20 mouse cellular contexts compared by ENCODE assay signal in the genomic region with DNA sequence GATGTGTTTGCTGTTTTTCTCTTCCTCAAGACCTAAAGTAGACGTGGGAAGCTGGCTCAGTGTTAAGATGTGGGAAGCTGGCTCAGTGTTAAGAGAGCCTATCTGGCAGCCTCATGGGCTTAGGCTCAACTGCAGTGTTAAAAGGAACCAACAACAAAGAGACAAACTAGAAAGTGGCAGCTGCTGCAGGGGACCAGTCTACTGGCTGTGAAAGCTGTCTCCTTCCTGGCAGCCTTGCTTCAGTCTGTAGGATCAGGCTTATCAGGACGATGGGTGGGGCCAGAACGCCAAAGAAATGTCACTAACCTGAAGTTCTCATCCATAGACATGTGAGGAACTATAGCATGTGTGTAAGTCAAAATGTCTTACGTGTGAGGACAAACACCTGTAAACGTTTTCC.
A peak's percentile ranks its signal among the peaks of the same experiment; 100 is the strongest.
DNase-seq lines count a peak whose midpoint lies in the region; ATAC-seq and TF ChIP-seq lines count a peak whose summit lies in the region.
"Had no signal": no experiment of that assay in that cellular context is flagged by ENCODE, and none has a peak within 500 bp of the region (broad histone marks: within the 10 kb centered on the region; RNA-seq: fewer than 3 reads in every experiment).

No protein-coding gene starts in this region.

- peak; percentile 27 for DNase-seq in forebrain, embryonic 14.5 days (ENCODE audit: low spot score)
- DNase-seq in layer of hippocampus, adult 9-11 months: peak; percentile 41
- no peak for DNase-seq in layer of hippocampus, postnatal 10 days (ENCODE audit: low spot score in 2 of 2)
- DNase-seq in left cerebral cortex, postnatal 14 days (ENCODE audit: low spot score in 2 of 2): peak; percentile 22 to 60
- DNase-seq in stomach, postnatal 0 days (ENCODE audit: low spot score): peak; percentile 44
- no peak for DNase-seq in lung, postnatal 36 days
- DNase-seq in urinary bladder, adult 2 months (ENCODE audit: low spot score): no peak
- DNase-seq: adrenal gland, postnatal 14 days; cerebellum, postnatal 25 days; gastrocnemius, postnatal 14 days; heart, postnatal 10 days; kidney, adult 8-10 months; thymus, adult 2 months had no signal

- TF ChIP-seq CTCF in stomach, postnatal 0 days (IDR thresholded peaks at IDR 0.05; ENCODE audit: low read depth): no peak

- H3K9me3 ChIP-seq in forebrain, embryonic 14.5 days (replicated peaks; ENCODE audit: control insufficient read depth, low read length): no peaks in the 10 kb centered on the region
- H3K9me3 ChIP-seq in forebrain, embryonic 12.5 days: no peaks in the 10 kb centered on the region
- H3K9me3 ChIP-seq in stomach, postnatal 0 days (ENCODE audit: control insufficient read depth, low read length): no peaks in the 10 kb centered on the region
- H3K9me3 ChIP-seq: embryonic facial prominence, embryonic 10.5 days; hindbrain, embryonic 15.5 days had no signal

- intact Hi-C loops in left cerebral cortex, postnatal 14 days (cut with DNase I): no loop called here

- TF ChIP-seq EP300 in stomach, postnatal 0 days (optimal IDR thresholded peaks at IDR 0.05): no peak

- H3K9ac ChIP-seq in forebrain, embryonic 14.5 days (ENCODE audit: low read length): no peak overlapping the region
- no peak overlapping the region for H3K9ac ChIP-seq in forebrain, embryonic 12.5 days
- no peak overlapping the region for H3K9ac ChIP-seq in stomach, postnatal 0 days (ENCODE audit: low read length)
- H3K9ac ChIP-seq: hindbrain, embryonic 15.5 days; liver, embryonic 14.5 days had no signal

- no peak overlapping the region for H3K4me3 ChIP-seq in forebrain, embryonic 14.5 days (ENCODE audit: low read depth, low read length)
- H3K4me3 ChIP-seq in forebrain, embryonic 12.5 days (replicated peaks): no peak overlapping the region
- H3K4me3 ChIP-seq in stomach, postnatal 0 days (ENCODE audit: low read depth, low read length): no peak overlapping the region
- H3K4me3 ChIP-seq: embryonic facial prominence, embryonic 10.5 days; erythroblast, embryonic 14.5 days; hindbrain, embryonic 15.5 days had no signal

- no peak overlapping the region for H3K27ac ChIP-seq in forebrain, embryonic 14.5 days (ENCODE audit: low read depth, low read length)
- H3K27ac ChIP-seq in forebrain, embryonic 12.5 days: no peak overlapping the region
- H3K27ac ChIP-seq in stomach, postnatal 0 days (replicated peaks): no peak overlapping the region
- H3K27ac ChIP-seq: embryonic facial prominence, embryonic 10.5 days; hindbrain, embryonic 15.5 days; liver, embryonic 14.5 days had no signal

- no peaks in the 10 kb centered on the region for H3K27me3 ChIP-seq in forebrain, embryonic 14.5 days (replicated peaks; ENCODE audit: control insufficient read depth, insufficient read depth, low read length)
- no peaks in the 10 kb centered on the region for H3K27me3 ChIP-seq in forebrain, embryonic 12.5 days
- H3K27me3 ChIP-seq in stomach, postnatal 0 days (ENCODE audit: control insufficient read depth, insufficient read depth, low read length): no peaks in the 10 kb centered on the region
- H3K27me3 ChIP-seq: CH12.LX; hindbrain, embryonic 15.5 days had no signal

- peaks cover 8% of the 10 kb centered on the region; the same call in 1 of the 2 replicates for H3K36me3 ChIP-seq in forebrain, embryonic 14.5 days (ENCODE audit: control insufficient read depth, insufficient read depth, low read length)
- H3K36me3 ChIP-seq in forebrain, embryonic 12.5 days (replicated peaks): peaks cover 6% of the 10 kb centered on the region; the same call in 1 of the 2 replicates
- H3K36me3 ChIP-seq in stomach, postnatal 0 days (ENCODE audit: control insufficient read depth, insufficient read depth, low read length): no peaks in the 10 kb centered on the region; the same call in 1 of the 2 replicates

- ATAC-seq in forebrain, embryonic 14.5 days: peak; percentile 57; the same call in 1 of the 2 replicates
- no peak for ATAC-seq in forebrain, embryonic 12.5 days (ENCODE audit: low FRiP score)
- ATAC-seq in stomach, postnatal 0 days (ENCODE audit: low FRiP score, low TSS enrichment): peak; percentile 57; the same call in 1 of the 2 replicates
- ATAC-seq: lung, postnatal 0 days had no signal

- no peaks in the 10 kb centered on the region for H3K4me1 ChIP-seq in forebrain, embryonic 14.5 days (ENCODE audit: control insufficient read depth, insufficient read depth, low read length)
- H3K4me1 ChIP-seq in forebrain, embryonic 12.5 days: no peaks in the 10 kb centered on the region
- no peaks in the 10 kb centered on the region for H3K4me1 ChIP-seq in stomach, postnatal 0 days (replicated peaks; ENCODE audit: control insufficient read depth, insufficient read depth)
- H3K4me1 ChIP-seq: embryonic facial prominence, embryonic 10.5 days; hindbrain, embryonic 15.5 days had no signal

- no peak overlapping the region for H3K4me2 ChIP-seq in forebrain, embryonic 14.5 days (ENCODE audit: low read length)
- no peak overlapping the region for H3K4me2 ChIP-seq in forebrain, embryonic 12.5 days
- no peak overlapping the region for H3K4me2 ChIP-seq in stomach, postnatal 0 days (replicated peaks; ENCODE audit: low read depth)
- H3K4me2 ChIP-seq: hindbrain, embryonic 15.5 days had no signal

- WGBS in forebrain, embryonic 14.5 days: 71% methylated on average over 5 of the region's 5 CpGs
- WGBS in forebrain, embryonic 12.5 days: 78% methylated on average over 5 of the region's 5 CpGs
- WGBS in stomach, postnatal 0 days: 37% methylated on average over 5 of the region's 5 CpGs

Comparison
In these comparisons a context has a peak if more than half of its experiments do, and no peak if none do; other contexts are left out.
1. DNase-seq: peak in forebrain, embryonic 14.5 days (single experiment), layer of hippocampus, adult 9-11 months (single experiment), left cerebral cortex, postnatal 14 days (2 of 2) and stomach, postnatal 0 days (single experiment); none in layer of hippocampus, postnatal 10 days (0 of 2), lung, postnatal 36 days (single experiment) and urinary bladder, adult 2 months (single experiment).